Comparison of ENCODE assay signal across 8 mouse cellular contexts in genomic region chr1:75125418-75125817, GRCm38 (mm10). TPM values are rescaled to one million over a fixed set of nuclear protein-coding genes. Genes with fewer than 3 reads are reported as not detected.
DNase-seq lines count a peak whose midpoint lies in the region; ATAC-seq and TF ChIP-seq lines count a peak whose summit lies in the region.

No protein-coding gene starts in this region.

- H3K4me2 ChIP-seq in heart, postnatal 0 days (ENCODE audit: low read depth, low read length): peak overlapping the region; percentile 51
- H3K4me2 ChIP-seq in hindbrain, postnatal 0 days (ENCODE audit: low read depth, low read length): peak overlapping the region; percentile 64
- H3K4me2 ChIP-seq in midbrain, embryonic 16.5 days (ENCODE audit: low read length): peak overlapping the region; percentile 71

- no peak for TF ChIP-seq EP300 in heart, postnatal 0 days (IDR thresholded peaks at IDR 0.05; ENCODE audit: low read depth)

- H3K27me3 ChIP-seq in heart, postnatal 0 days (ENCODE audit: control insufficient read depth, insufficient read depth, low read length): no peaks in the 10 kb centered on the region
- no peaks in the 10 kb centered on the region for H3K27me3 ChIP-seq in hindbrain, postnatal 0 days (ENCODE audit: insufficient read depth, low read length)
- H3K27me3 ChIP-seq in midbrain, embryonic 16.5 days (ENCODE audit: control insufficient read depth, insufficient read depth, low read depth, low read length): no peaks in the 10 kb centered on the region

- H3K9me3 ChIP-seq in heart, postnatal 0 days (replicated peaks; ENCODE audit: control insufficient read depth, low read length): no peaks in the 10 kb centered on the region
- no peaks in the 10 kb centered on the region for H3K9me3 ChIP-seq in hindbrain, postnatal 0 days (ENCODE audit: low read length)
- no peaks in the 10 kb centered on the region for H3K9me3 ChIP-seq in midbrain, embryonic 16.5 days (replicated peaks; ENCODE audit: control insufficient read depth, low read length, poor library complexity, severe bottlenecking)

- peak overlapping the region; percentile 58 for H3K4me3 ChIP-seq in heart, postnatal 0 days (ENCODE audit: low read depth, low read length)
- peak overlapping the region; percentile 83 for H3K4me3 ChIP-seq in brown adipose tissue, adult 24 weeks (ENCODE audit: insufficient read depth, low read depth, low read length)
- H3K4me3 ChIP-seq in hindbrain, postnatal 0 days (ENCODE audit: low read length): peak overlapping the region; percentile 60
- peak overlapping the region; percentile 75 for H3K4me3 ChIP-seq in midbrain, embryonic 16.5 days (ENCODE audit: low read depth, low read length)

- intact Hi-C loops in heart, postnatal 10 days (cut with DNase I): no loop called here
- intact Hi-C loops in left cerebral cortex, postnatal 25 days (cut with DNase I): no loop called here

- no peak for TF ChIP-seq CTCF in heart, postnatal 0 days (IDR thresholded peaks at IDR 0.05; ENCODE audit: low read depth)
- TF ChIP-seq CTCF in hindbrain, postnatal 0 days (IDR thresholded peaks at IDR 0.05; ENCODE audit: low read depth): no peak

- ATAC-seq in heart, postnatal 0 days (ENCODE audit: insufficient read depth, low read depth): no peak
- no peak for ATAC-seq in hindbrain, postnatal 0 days
- peak; percentile 12; the same call in 1 of the 2 replicates for ATAC-seq in midbrain, embryonic 16.5 days

- 40% methylated on average over 5 of the region's 5 CpGs for WGBS in heart, postnatal 0 days
- 40% methylated on average over 5 of the region's 5 CpGs for WGBS in hindbrain, postnatal 0 days
- WGBS in midbrain, embryonic 16.5 days: 35% methylated on average over 5 of the region's 5 CpGs

- peak overlapping the region; percentile 93; the same call in 1 of the 2 replicates for H3K27ac ChIP-seq in heart, postnatal 0 days (ENCODE audit: low read depth)
- peak overlapping the region; percentile 40; the same call in 1 of the 2 replicates for H3K27ac ChIP-seq in brown adipose tissue, adult 24 weeks (replicated peaks; ENCODE audit: low read depth, low read length)
- H3K27ac ChIP-seq in hindbrain, postnatal 0 days: peak overlapping the region; percentile 93
- H3K27ac ChIP-seq in midbrain, embryonic 16.5 days (ENCODE audit: low read length): peak overlapping the region; percentile 93

- no peak for DNase-seq in heart, postnatal 0 days (ENCODE audit: low spot score)
- DNase-seq in heart, postnatal 10 days: no peak
- DNase-seq in hindbrain, postnatal 0 days (ENCODE audit: low spot score): no peak
- no peak for DNase-seq in cerebellum, adult 11-12 months
- DNase-seq in thymus, postnatal 0 days (ENCODE audit: low spot score): no peak
- DNase-seq in left cerebral cortex, postnatal 25 days (ENCODE audit: low spot score in 2 of 2): no peak

- no peaks in the 10 kb centered on the region for H3K4me1 ChIP-seq in heart, postnatal 0 days (ENCODE audit: control insufficient read depth, insufficient read depth)
- H3K4me1 ChIP-seq in brown adipose tissue, adult 24 weeks (ENCODE audit: control insufficient read depth, insufficient read depth, insufficient read length, low read length): peaks cover 3% of the 10 kb centered on the region; the same call in 1 of the 2 replicates
- no peaks in the 10 kb centered on the region; the same call in 1 of the 2 replicates for H3K4me1 ChIP-seq in hindbrain, postnatal 0 days (ENCODE audit: insufficient read depth, low read length)
- peaks cover 4% of the 10 kb centered on the region; the same call in 1 of the 2 replicates for H3K4me1 ChIP-seq in midbrain, embryonic 16.5 days (ENCODE audit: control insufficient read depth, insufficient read depth, low read length)

- H3K9ac ChIP-seq in heart, postnatal 0 days (replicated peaks; ENCODE audit: low read depth, low read length): no peak overlapping the region; the same call in 1 of the 2 replicates
- peak overlapping the region; percentile 64; the same call in 1 of the 2 replicates for H3K9ac ChIP-seq in hindbrain, postnatal 0 days (replicated peaks; ENCODE audit: low read length)
- peak overlapping the region; percentile 82 for H3K9ac ChIP-seq in midbrain, embryonic 16.5 days (ENCODE audit: low read depth, low read length)

- H3K36me3 ChIP-seq in heart, postnatal 0 days (replicated peaks; ENCODE audit: control insufficient read depth, insufficient read depth, low read length): no peaks in the 10 kb centered on the region
- no peaks in the 10 kb centered on the region for H3K36me3 ChIP-seq in hindbrain, postnatal 0 days (ENCODE audit: insufficient read depth, low read length)
- H3K36me3 ChIP-seq in midbrain, embryonic 16.5 days (ENCODE audit: control insufficient read depth, insufficient read depth, low read length): no peaks in the 10 kb centered on the region

RNA-seq across cellular contexts. Expression of gene Nhej1, which starts 0.4 kb away (rescaled TPM):
- total RNA-seq in heart, postnatal 0 days (2014; rRNA removed; ENCODE audit: low replicate concordance): 1.2 and 8.4 TPM in 2 replicates
- polyA plus RNA-seq in heart, postnatal 0 days (2015; fragmentation: Nextera tagmentation; extraction: Ambion mirVana): 6.1 TPM in 2 replicates
- total RNA-seq in heart, postnatal 10 days (2021): 1 to 10 TPM; 2.2 to 2.7 TPM
- 7.3 and 8.2 TPM in 2 replicates for polyA plus RNA-seq in brown adipose tissue, adult 24 weeks (2012; ENCODE audit: insufficient read depth, insufficient read length, missing spikeins)
- total RNA-seq in hindbrain, postnatal 0 days (2014; rRNA removed): 4.4 and 7.8 TPM in 2 replicates
- polyA plus RNA-seq in hindbrain, postnatal 0 days (2015; fragmentation: Nextera tagmentation; extraction: Ambion mirVana): 5.2 and 5.8 TPM in 2 replicates
- polyA plus RNA-seq in midbrain, embryonic 16.5 days (2015; fragmentation: Nextera tagmentation; extraction: Ambion mirVana): 5.1 and 5.2 TPM in 2 replicates
- polyA plus RNA-seq in thymus, postnatal 0 days (2015; fragmentation: Nextera tagmentation; extraction: Ambion mirVana): 14.6 and 15.7 TPM in 2 replicates
- total RNA-seq in left cerebral cortex, postnatal 25 days (2021): 1 to 10 TPM; 2.7 to 3.0 TPM

RNA-seq across cellular contexts. Expression of gene Slc23a3, which starts 8.3 kb away (rescaled TPM):
- total RNA-seq in heart, postnatal 0 days (2014; rRNA removed; ENCODE audit: low replicate concordance): 0.73 and 4.0 TPM in 2 replicates
- polyA plus RNA-seq in heart, postnatal 0 days (2015; fragmentation: Nextera tagmentation; extraction: Ambion mirVana): 1.3 and 2.1 TPM in 2 replicates
- 1 to 10 TPM in 1 of 2 experiments, under 1 TPM in 1; 0.72 to 1.6 TPM for total RNA-seq in heart, postnatal 10 days (2021)
- not detected in 2 replicates for polyA plus RNA-seq in brown adipose tissue, adult 24 weeks (2012; ENCODE audit: insufficient read depth, insufficient read length, missing spikeins)
- total RNA-seq in hindbrain, postnatal 0 days (2014; rRNA removed): not detected in 2 replicates
- not detected in 2 replicates for polyA plus RNA-seq in hindbrain, postnatal 0 days (2015; fragmentation: Nextera tagmentation; extraction: Ambion mirVana)
- not detected in 2 replicates for polyA plus RNA-seq in midbrain, embryonic 16.5 days (2015; fragmentation: Nextera tagmentation; extraction: Ambion mirVana)
- polyA plus RNA-seq in thymus, postnatal 0 days (2015; fragmentation: Nextera tagmentation; extraction: Ambion mirVana): 0.20 and 0.41 TPM in 2 replicates
- total RNA-seq in left cerebral cortex, postnatal 25 days (2021): 1 to 10 TPM; 1.3 to 1.9 TPM

RNA-seq across cellular contexts. Expression of gene Cnppd1, which starts 17.1 kb away (rescaled TPM):
- total RNA-seq in heart, postnatal 0 days (2014; rRNA removed; ENCODE audit: low replicate concordance): 66.7 and 83.6 TPM in 2 replicates
- 30.2 and 31.2 TPM in 2 replicates for polyA plus RNA-seq in heart, postnatal 0 days (2015; fragmentation: Nextera tagmentation; extraction: Ambion mirVana)
- 10 to 100 TPM; 31.4 to 34.9 TPM for total RNA-seq in heart, postnatal 10 days (2021)
- 15.2 and 16.4 TPM in 2 replicates for polyA plus RNA-seq in brown adipose tissue, adult 24 weeks (2012; ENCODE audit: insufficient read depth, insufficient read length, missing spikeins)
- 50.0 and 52.4 TPM in 2 replicates for total RNA-seq in hindbrain, postnatal 0 days (2014; rRNA removed)
- polyA plus RNA-seq in hindbrain, postnatal 0 days (2015; fragmentation: Nextera tagmentation; extraction: Ambion mirVana): 44.8 and 46.3 TPM in 2 replicates
- polyA plus RNA-seq in midbrain, embryonic 16.5 days (2015; fragmentation: Nextera tagmentation; extraction: Ambion mirVana): 52.5 and 54.0 TPM in 2 replicates
- 74.5 and 79.4 TPM in 2 replicates for polyA plus RNA-seq in thymus, postnatal 0 days (2015; fragmentation: Nextera tagmentation; extraction: Ambion mirVana)
- total RNA-seq in left cerebral cortex, postnatal 25 days (2021): 10 to 100 TPM; 32.6 to 34.0 TPM

RNA-seq across cellular contexts. Expression of gene Retreg2, which starts 17.2 kb away (rescaled TPM):
- total RNA-seq in heart, postnatal 0 days (2014; rRNA removed; ENCODE audit: low replicate concordance): 49.7 and 50.9 TPM in 2 replicates
- 19.4 and 23.7 TPM in 2 replicates for polyA plus RNA-seq in heart, postnatal 0 days (2015; fragmentation: Nextera tagmentation; extraction: Ambion mirVana)
- 10 to 100 TPM; 29.2 to 33.2 TPM for total RNA-seq in heart, postnatal 10 days (2021)
- polyA plus RNA-seq in brown adipose tissue, adult 24 weeks (2012; ENCODE audit: insufficient read depth, insufficient read length, missing spikeins): 30.7 and 39.4 TPM in 2 replicates
- 240 and 274 TPM in 2 replicates for total RNA-seq in hindbrain, postnatal 0 days (2014; rRNA removed)
- 124 and 137 TPM in 2 replicates for polyA plus RNA-seq in hindbrain, postnatal 0 days (2015; fragmentation: Nextera tagmentation; extraction: Ambion mirVana)
- 134 and 138 TPM in 2 replicates for polyA plus RNA-seq in midbrain, embryonic 16.5 days (2015; fragmentation: Nextera tagmentation; extraction: Ambion mirVana)
- 41.8 and 43.7 TPM in 2 replicates for polyA plus RNA-seq in thymus, postnatal 0 days (2015; fragmentation: Nextera tagmentation; extraction: Ambion mirVana)
- total RNA-seq in left cerebral cortex, postnatal 25 days (2021): 100 to 1,000 TPM; 190 to 200 TPM

RNA-seq across cellular contexts. Expression of gene Zfand2b, which starts 43.0 kb away (rescaled TPM):
- total RNA-seq in heart, postnatal 0 days (2014; rRNA removed; ENCODE audit: low replicate concordance): 33.1 and 67.1 TPM in 2 replicates
- polyA plus RNA-seq in heart, postnatal 0 days (2015; fragmentation: Nextera tagmentation; extraction: Ambion mirVana): 26.1 and 28.7 TPM in 2 replicates
- 10 to 100 TPM; 20.2 to 20.4 TPM for total RNA-seq in heart, postnatal 10 days (2021)
- polyA plus RNA-seq in brown adipose tissue, adult 24 weeks (2012; ENCODE audit: insufficient read depth, insufficient read length, missing spikeins): 15.2 and 21.5 TPM in 2 replicates
- 35.9 and 49.5 TPM in 2 replicates for total RNA-seq in hindbrain, postnatal 0 days (2014; rRNA removed)
- polyA plus RNA-seq in hindbrain, postnatal 0 days (2015; fragmentation: Nextera tagmentation; extraction: Ambion mirVana): 45.0 and 47.3 TPM in 2 replicates
- 38.2 and 41.8 TPM in 2 replicates for polyA plus RNA-seq in midbrain, embryonic 16.5 days (2015; fragmentation: Nextera tagmentation; extraction: Ambion mirVana)
- 47.8 and 48.6 TPM in 2 replicates for polyA plus RNA-seq in thymus, postnatal 0 days (2015; fragmentation: Nextera tagmentation; extraction: Ambion mirVana)
- 10 to 100 TPM; 23.6 to 24.1 TPM for total RNA-seq in left cerebral cortex, postnatal 25 days (2021)

Comparison
In these comparisons a context has a peak if more than half of its experiments do, and no peak if none do; other contexts are left out.
1. H3K27ac ChIP-seq: peak in every context shown above with its lines; median percentile 93 in heart, postnatal 0 days; 93 in hindbrain, postnatal 0 days; 93 in midbrain, embryonic 16.5 days; 40 in brown adipose tissue, adult 24 weeks.